Mouse (Mus musculus) megakaryocyte, embryonic 14.5 days (primary cell): ENCODE measurements around the gene Kif13a. TPM values are rescaled to one million over a fixed set of nuclear protein-coding genes. Genes with fewer than 3 reads are reported as not detected.

Experiments used
- H3K27me3 ChIP-seq: replicated peaks from 2 replicates; pipeline ENCODE3; 2012; ENCODE audit warnings: inconsistent platforms
- H3K36me3 ChIP-seq: replicated peaks from 2 replicates; pipeline ENCODE3; 2012; ENCODE audit warnings: low read length, inconsistent platforms, mixed read lengths
- H3K4me1 ChIP-seq: 2 replicates; pipeline ENCODE4 v1.6.1; 2012; ENCODE audit warnings: inconsistent platforms
- H3K4me3 ChIP-seq: replicated peaks from 2 replicates; pipeline ENCODE3; 2012; ENCODE audit warnings: moderate library complexity, mild to moderate bottlenecking, inconsistent platforms
- H3K9me3 ChIP-seq: 2 replicates; pipeline ENCODE4 v1.6.1; 2012; ENCODE audit warnings: inconsistent platforms
- FLI1 ChIP-seq: IDR thresholded peaks from 2 replicates; pipeline ENCODE4 v1.6.1; 2012; ENCODE audit warnings: low read length, inconsistent platforms, mixed read lengths
- GATA1 ChIP-seq: IDR thresholded peaks from 3 replicates; pipeline ENCODE4 v1.6.1; 2012; ENCODE audit warnings: mixed read lengths, low read length, inconsistent platforms, borderline replicate concordance
- polyA plus RNA-seq: library from polyadenylated mRNA; stranded (reverse); fragments of >175 nt; gene quantifications from 2 replicates; pipeline ENCODE4 v1.2.3, GENCODE M21; 2012; ENCODE audit warnings: low replicate concordance; ENCODE audit not compliant: insufficient read depth

The Kif13a gene
- polyA plus RNA-seq, 1 experiment: 4.7 TPM

DNA sequence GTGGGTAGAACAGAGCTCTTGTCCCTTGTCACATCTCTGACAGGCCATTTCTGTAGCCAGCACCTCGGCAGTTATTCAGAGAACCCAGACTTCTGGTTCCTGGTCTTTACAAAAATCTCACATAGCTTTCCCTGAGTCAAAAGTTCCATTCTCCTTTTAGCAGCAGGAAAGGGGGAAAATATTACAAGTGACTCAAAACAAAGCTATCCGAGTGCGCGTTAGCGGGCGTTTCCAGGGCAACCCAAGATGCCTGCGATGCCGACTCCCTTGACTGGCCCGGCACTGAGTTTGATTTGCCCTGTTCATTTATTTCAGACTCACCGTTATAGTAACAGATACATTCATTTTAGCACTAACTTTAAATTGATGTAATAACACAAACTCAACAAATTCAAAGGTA, 21.8 kb downstream of the Kif13a start:
- TF ChIP-seq GATA1 (no peak), FLI1 (no peak)
- no peak overlapping the region for H3K4me3 ChIP-seq
- H3K9me3 ChIP-seq: peaks cover 4% of the 10 kb centered on the region; the same call in 1 of the 2 replicates
- peaks cover 24% of the 10 kb centered on the region for H3K4me1 ChIP-seq
- no peaks in the 10 kb centered on the region for H3K27me3 ChIP-seq
- H3K36me3 ChIP-seq: peaks cover 22% of the 10 kb centered on the region

DNA sequence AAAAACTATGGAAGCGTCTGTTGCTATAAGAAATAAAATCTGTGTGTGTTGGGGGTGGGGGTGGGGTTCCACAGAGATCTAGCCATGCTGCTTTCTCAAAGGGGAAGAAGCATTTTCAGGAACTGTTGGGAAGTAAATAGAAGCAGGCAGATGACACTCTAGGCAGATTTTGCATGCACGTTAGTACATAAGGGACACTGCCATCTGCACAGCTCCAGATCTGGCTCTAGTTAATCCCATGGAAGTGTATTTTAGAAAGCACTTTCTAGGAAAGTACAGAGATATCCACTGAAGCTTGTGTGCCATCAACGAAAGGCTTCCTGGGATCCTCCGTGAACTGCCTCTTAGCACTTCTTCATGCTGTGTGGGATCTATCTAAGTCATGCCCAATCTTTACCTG, 22.6 kb downstream of the Kif13a start:
- H3K36me3 ChIP-seq: peaks cover 21% of the 10 kb centered on the region
- H3K4me3 ChIP-seq: no peak overlapping the region
- H3K27me3 ChIP-seq: no peaks in the 10 kb centered on the region
- TF ChIP-seq FLI1 (no peak), GATA1 (no peak)
- H3K9me3 ChIP-seq: peaks cover 3% of the 10 kb centered on the region; the same call in 1 of the 2 replicates
- H3K4me1 ChIP-seq: peaks cover 24% of the 10 kb centered on the region

DNA sequence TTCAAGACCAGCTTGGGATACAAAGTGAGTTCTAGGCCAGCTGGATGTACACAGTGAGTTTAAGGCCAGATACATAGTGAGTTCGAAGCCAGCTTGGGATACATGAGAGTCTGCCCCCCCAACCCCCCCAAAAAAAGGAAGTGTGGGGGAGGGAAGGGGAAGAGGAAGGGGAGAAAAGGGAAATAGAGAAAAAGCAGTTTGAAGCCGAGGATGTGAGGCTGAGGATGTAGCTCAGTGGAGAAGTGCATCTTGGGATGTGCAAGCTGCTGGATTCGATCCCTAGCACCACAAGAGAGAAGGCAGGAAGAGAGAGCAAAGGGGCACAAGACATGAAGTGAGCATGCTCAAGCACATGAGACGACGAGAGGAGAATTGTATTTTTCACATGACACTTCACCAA, 23.7 kb downstream of the Kif13a start:
- Histone ChIP-seq H3K9me3 (peaks cover 3% of the 10 kb centered on the region; the same call in 1 of the 2 replicates), H3K27me3 (no peaks in the 10 kb centered on the region), H3K4me3 (no peak overlapping the region), H3K4me1 (peaks cover 24% of the 10 kb centered on the region), H3K36me3 (peaks cover 20% of the 10 kb centered on the region)
- TF ChIP-seq FLI1 (no peak), GATA1 (no peak)

DNA sequence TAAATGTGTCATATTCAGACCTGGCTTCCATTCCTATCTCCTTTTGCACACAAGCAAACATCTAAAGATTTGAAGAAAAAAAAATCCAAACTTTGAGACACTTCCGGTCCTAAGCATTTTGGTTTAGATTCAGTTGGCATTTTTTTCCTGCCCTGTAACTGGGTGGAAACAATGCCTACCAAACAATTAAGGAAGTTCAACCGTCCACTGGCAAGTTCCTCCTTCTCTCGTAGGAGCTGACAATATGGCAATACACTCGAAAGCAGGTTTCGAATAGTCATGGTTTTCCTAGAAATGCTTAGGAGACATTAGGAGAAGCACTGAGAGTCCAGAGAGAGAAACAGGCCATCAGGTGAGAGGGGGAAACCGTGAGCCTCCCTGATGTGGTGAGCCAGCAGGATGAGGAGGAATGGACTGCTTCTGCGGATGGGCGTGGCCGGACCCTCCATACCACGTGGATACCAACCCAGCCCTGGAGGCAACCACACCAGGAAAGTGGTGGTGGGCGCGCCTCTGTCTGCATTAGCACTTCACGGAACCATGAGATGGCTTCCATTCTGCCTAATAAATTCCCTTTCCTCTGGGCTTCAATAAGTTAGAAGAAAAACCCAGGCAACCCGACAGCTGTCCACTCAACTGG, 24.6 kb downstream of the Kif13a start:
- Histone ChIP-seq H3K9me3 (peaks cover 3% of the 10 kb centered on the region; the same call in 1 of the 2 replicates), H3K36me3 (peaks cover 29% of the 10 kb centered on the region), H3K27me3 (no peaks in the 10 kb centered on the region), H3K4me3 (peak overlapping the region; percentile 53), H3K4me1 (peaks cover 20% of the 10 kb centered on the region)
- no peak for TF ChIP-seq GATA1
- TF ChIP-seq FLI1: no peak

DNA sequence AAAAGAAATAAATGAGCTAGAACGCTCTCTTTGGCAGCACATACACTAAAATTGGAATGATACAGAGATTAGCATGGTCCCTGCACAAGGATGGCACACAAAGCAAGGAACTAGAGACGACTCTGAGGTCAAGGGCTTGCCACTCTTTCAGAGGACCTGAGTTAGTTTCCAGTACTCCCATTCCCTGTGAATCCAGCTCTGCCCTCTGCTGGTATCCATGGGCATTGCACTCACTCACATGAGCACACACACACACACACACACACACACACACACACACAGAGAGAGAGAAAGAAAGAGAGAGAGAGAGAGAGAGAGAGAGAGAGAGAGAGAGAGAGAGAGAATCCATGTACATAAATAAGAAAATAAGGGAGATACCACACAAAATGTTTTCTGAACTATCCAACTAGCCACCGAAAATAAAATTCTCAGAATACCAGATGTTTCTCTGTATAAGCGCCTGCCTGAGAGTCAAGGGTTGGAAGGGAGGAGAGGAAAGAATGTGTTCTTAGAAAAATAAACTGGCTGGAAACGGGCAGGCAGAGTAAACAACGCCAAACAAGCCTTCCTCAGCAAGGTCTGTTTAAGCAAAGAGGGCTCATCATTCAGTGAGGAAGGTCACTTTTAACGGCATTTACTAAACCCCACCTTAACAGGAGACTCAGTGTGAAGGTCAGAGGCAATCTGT, 27.0 kb downstream of the Kif13a start:
- Histone ChIP-seq H3K4me3 (no peak overlapping the region), H3K36me3 (peaks cover 29% of the 10 kb centered on the region), H3K4me1 (peaks cover 16% of the 10 kb centered on the region), H3K27me3 (no peaks in the 10 kb centered on the region), H3K9me3 (peaks cover 3% of the 10 kb centered on the region; the same call in 1 of the 2 replicates)
- no peak for TF ChIP-seq FLI1
- no peak for TF ChIP-seq GATA1

DNA sequence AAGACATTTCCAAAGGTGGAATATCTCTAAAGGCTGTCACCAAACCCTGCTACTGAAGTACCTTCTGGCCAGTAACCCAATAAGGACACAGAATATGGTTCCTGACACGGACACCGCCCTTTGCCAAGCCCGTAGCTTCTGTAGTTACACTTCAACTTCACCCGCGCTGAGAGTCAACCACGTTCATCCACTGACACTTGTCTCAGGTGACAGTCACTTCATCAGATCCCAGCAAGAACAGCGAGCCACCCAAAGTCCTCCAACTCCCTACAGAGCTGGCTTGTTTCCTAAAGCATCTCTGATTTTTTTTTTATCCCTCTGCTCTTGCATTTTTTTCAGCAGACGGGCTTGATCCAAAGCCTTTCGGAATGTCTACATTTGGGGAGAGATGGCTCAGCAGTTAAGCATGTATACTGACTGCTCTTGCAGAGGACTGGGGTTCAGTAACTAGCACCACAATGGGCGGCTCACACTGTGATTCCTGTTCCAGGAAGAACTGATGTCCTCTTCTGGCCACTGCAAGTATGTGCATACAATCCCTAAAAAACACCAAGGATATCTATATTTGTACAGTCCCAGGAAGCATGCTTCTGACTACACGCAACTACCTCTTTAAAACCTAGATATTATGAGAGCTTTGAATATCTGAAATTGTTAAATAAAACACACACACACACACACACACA, 28.7 kb downstream of the Kif13a start:
- Histone ChIP-seq H3K36me3 (peaks cover 29% of the 10 kb centered on the region), H3K9me3 (peaks cover 3% of the 10 kb centered on the region; the same call in 1 of the 2 replicates), H3K4me3 (no peak overlapping the region), H3K27me3 (no peaks in the 10 kb centered on the region), H3K4me1 (peaks cover 17% of the 10 kb centered on the region)
- TF ChIP-seq GATA1 (no peak), FLI1 (no peak)

DNA sequence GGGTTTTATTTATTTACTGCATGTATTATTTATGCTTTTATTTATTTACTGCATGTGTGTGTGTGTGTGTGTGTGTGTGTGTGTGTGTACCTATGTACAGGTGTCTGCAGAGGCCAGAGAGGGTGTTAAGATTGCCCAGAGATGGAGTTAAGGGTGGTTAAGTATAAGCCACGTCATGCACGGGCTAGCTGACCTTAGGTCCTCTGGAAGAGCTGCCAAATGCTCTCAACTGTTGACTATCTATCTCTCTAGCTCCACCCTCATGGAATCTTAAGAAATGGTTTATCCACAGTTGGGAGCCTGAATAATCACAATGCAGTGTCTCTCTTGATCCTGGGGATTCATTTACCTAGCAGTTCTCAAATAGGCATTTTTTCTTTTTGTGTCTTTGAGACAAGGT, 30.8 kb downstream of the Kif13a start:
- H3K4me3 ChIP-seq: no peak overlapping the region
- H3K9me3 ChIP-seq: peaks cover 3% of the 10 kb centered on the region; the same call in 1 of the 2 replicates
- H3K27me3 ChIP-seq: no peaks in the 10 kb centered on the region
- peaks cover 30% of the 10 kb centered on the region for H3K36me3 ChIP-seq
- TF ChIP-seq FLI1 (no peak), GATA1 (no peak)
- peaks cover 4% of the 10 kb centered on the region; the same call in 1 of the 2 replicates for H3K4me1 ChIP-seq

DNA sequence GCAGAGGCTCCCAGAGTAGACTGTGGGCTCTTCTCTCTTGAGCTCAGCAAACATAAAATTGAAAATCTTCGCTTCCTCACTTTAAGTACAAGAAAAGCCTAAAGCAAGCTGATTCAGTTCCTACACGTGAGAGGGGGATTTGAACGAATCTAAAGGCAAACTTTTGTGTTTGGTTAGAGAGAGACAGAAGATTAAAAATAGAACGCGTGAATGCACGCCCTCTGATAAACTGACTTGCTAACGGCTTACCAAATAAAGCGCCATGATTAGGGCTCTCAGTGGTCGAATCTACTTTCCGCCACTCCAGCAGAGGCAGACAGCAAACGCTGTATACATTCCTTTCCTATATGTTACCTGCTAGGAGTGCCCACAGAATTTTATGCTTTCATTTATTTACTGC, 31.3 kb downstream of the Kif13a start:
- Histone ChIP-seq H3K36me3 (peaks cover 30% of the 10 kb centered on the region), H3K4me3 (no peak overlapping the region), H3K9me3 (peaks cover 3% of the 10 kb centered on the region; the same call in 1 of the 2 replicates), H3K4me1 (peaks cover 4% of the 10 kb centered on the region; the same call in 1 of the 2 replicates), H3K27me3 (no peaks in the 10 kb centered on the region)
- TF ChIP-seq FLI1 (no peak), GATA1 (no peak)

DNA sequence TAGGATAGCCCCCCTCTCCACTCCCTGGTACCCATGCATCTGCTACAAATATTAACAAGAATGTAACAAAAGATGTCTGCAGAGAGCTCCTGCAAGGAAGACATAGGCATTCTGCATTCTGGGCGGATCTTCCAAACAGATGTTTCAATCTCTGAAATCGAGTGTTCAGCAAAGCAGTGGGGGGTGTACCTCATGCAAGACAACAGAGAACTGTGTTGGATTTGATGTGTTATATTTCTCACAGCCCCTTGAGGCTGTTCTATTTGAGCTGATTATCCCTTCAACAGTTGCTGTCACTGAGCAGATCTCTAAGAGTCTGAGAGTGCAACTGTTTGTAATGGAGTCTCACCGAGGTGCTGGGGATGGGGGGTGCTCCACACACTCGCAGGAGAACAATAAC, 37.3 kb downstream of the Kif13a start:
- H3K27me3 ChIP-seq: no peaks in the 10 kb centered on the region

More for the DNA sequence above, 37.3 kb downstream of the Kif13a start:
- Histone ChIP-seq H3K4me1 (peaks cover 13% of the 10 kb centered on the region), H3K36me3 (peaks cover 4% of the 10 kb centered on the region), H3K4me3 (no peak overlapping the region), H3K9me3 (no peaks in the 10 kb centered on the region)
- TF ChIP-seq FLI1 (no peak), GATA1 (no peak)
